In the genomic region with DNA sequence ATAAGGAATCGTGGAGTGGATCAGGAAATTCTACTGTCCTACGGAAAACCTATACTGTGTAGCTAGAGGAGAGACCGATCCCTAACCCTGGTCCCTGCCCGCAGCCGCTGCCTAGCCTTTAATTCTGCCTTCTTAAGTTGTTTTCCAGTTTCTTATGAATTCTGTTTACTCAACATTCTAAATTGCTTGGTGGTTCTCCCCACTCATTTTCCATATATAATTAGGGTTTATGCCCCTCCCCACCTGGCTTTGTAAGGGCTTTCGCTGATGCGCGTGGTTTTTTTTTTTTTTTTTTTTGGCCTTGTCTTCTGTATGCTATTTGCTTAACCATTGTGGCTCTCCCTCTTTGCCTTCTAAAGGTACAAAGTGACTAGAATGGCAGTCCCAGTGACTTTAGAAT, we compare ENCODE assay signal across 7 mouse cellular contexts. TPM values are rescaled to one million over a fixed set of nuclear protein-coding genes. Genes with fewer than 3 reads are reported as not detected.
DNase-seq lines count a peak whose midpoint lies in the region; ATAC-seq and TF ChIP-seq lines count a peak whose summit lies in the region.

No protein-coding gene starts in this region.

- no peak for TF ChIP-seq CTCF in lung, adult 2 months (IDR thresholded peaks at IDR 0.05; ENCODE audit: insufficient read depth, low read length)
- TF ChIP-seq CTCF in cortical plate, adult 2 months (IDR thresholded peaks at IDR 0.05; ENCODE audit: extremely low read depth, insufficient read depth, low read length): no peak

- peaks cover 7% of the 10 kb centered on the region; the same call in 1 of the 2 replicates for H3K36me3 ChIP-seq in intestine, embryonic 14.5 days (ENCODE audit: control insufficient read depth, insufficient read depth, low read length)
- 0 out of 2 replicates have a peak, but pooled peaks cover 5% of the 10 kb centered on the region for H3K36me3 ChIP-seq in neural tube, embryonic 14.5 days (ENCODE audit: control insufficient read depth, insufficient read depth, low read length)

- peaks cover 6% of the 10 kb centered on the region; the same call in 1 of the 2 replicates for H3K4me1 ChIP-seq in lung, adult 2 months (ENCODE audit: control insufficient read depth, insufficient read depth, low read length)
- H3K4me1 ChIP-seq in cortical plate, adult 2 months (ENCODE audit: control insufficient read depth, insufficient read depth, low read length): peaks cover 7% of the 10 kb centered on the region
- H3K4me1 ChIP-seq in intestine, embryonic 14.5 days (replicated peaks; ENCODE audit: control insufficient read depth, insufficient read depth, low read length): peaks cover 22% of the 10 kb centered on the region
- H3K4me1 ChIP-seq in neural tube, embryonic 14.5 days (ENCODE audit: control insufficient read depth, insufficient read depth, low read length): peaks cover 37% of the 10 kb centered on the region

- no peaks in the 10 kb centered on the region for H3K27me3 ChIP-seq in intestine, embryonic 14.5 days (replicated peaks; ENCODE audit: control insufficient read depth, insufficient read depth, low read length)
- no peaks in the 10 kb centered on the region; the same call in 1 of the 2 replicates for H3K27me3 ChIP-seq in neural tube, embryonic 14.5 days (ENCODE audit: control insufficient read depth, insufficient read depth, low read length)

- H3K4me2 ChIP-seq in intestine, embryonic 14.5 days (ENCODE audit: low read length): peak overlapping the region; percentile 72
- H3K4me2 ChIP-seq in neural tube, embryonic 14.5 days (ENCODE audit: low read depth, low read length): peak overlapping the region; percentile 60

- H3K4me3 ChIP-seq in lung, adult 2 months (replicated peaks; ENCODE audit: extremely low read depth, low read depth, low read length): peak overlapping the region; percentile 92
- H3K4me3 ChIP-seq in cortical plate, adult 2 months (ENCODE audit: insufficient read depth, low read length): peak overlapping the region; percentile 90
- H3K4me3 ChIP-seq in intestine, embryonic 14.5 days (ENCODE audit: low read depth, low read length): peak overlapping the region; percentile 97
- peak overlapping the region; percentile 94 for H3K4me3 ChIP-seq in neural tube, embryonic 14.5 days (ENCODE audit: low read depth, low read length)

- peak overlapping the region; percentile 85 for H3K9ac ChIP-seq in intestine, embryonic 14.5 days (ENCODE audit: low read length)
- peak overlapping the region; percentile 91 for H3K9ac ChIP-seq in neural tube, embryonic 14.5 days (replicated peaks; ENCODE audit: low read depth, low read length)

- no peaks in the 10 kb centered on the region for H3K9me3 ChIP-seq in intestine, embryonic 14.5 days (ENCODE audit: control insufficient read depth, low read length)
- no peaks in the 10 kb centered on the region for H3K9me3 ChIP-seq in neural tube, embryonic 14.5 days (ENCODE audit: control insufficient read depth, low read length)

- H3K27ac ChIP-seq in cortical plate, adult 2 months (ENCODE audit: insufficient read depth, low read length): no peak overlapping the region
- peak overlapping the region; percentile 97 for H3K27ac ChIP-seq in intestine, embryonic 14.5 days (ENCODE audit: low read depth)
- H3K27ac ChIP-seq in neural tube, embryonic 14.5 days (ENCODE audit: low read depth, low read length): peak overlapping the region; percentile 97

- WGBS in lung, adult 2 months: under 1% methylated on average over 8 of the region's 8 CpGs
- 2% methylated on average over 8 of the region's 8 CpGs for WGBS in intestine, embryonic 14.5 days
- WGBS in neural tube, embryonic 14.5 days: 5% methylated on average over 8 of the region's 8 CpGs

- no peak for DNase-seq in lung, adult 2 months
- DNase-seq in lung, postnatal 14 days: no peak
- peak; percentile 56 for DNase-seq in intestine, embryonic 14.5 days (ENCODE audit: low spot score)
- DNase-seq in gastrocnemius, postnatal 4 days (ENCODE audit: low spot score in 2 of 2): no peak
- no peak for DNase-seq in yolk sac, embryonic 10.5 days (ENCODE audit: low spot score)

- no peak for TF ChIP-seq POLR2A in lung, adult 2 months (IDR thresholded peaks at IDR 0.05; ENCODE audit: borderline replicate concordance, extremely low read depth, low read depth, low read length)
- no peak for TF ChIP-seq POLR2A in cortical plate, adult 2 months (IDR thresholded peaks at IDR 0.05; ENCODE audit: extremely low read depth, insufficient read depth, low read length)

- no peak for ATAC-seq in intestine, embryonic 14.5 days (replicated peaks; ENCODE audit: low FRiP score, low TSS enrichment, low read depth)
- ATAC-seq in neural tube, embryonic 14.5 days (ENCODE audit: low read depth): no peak

RNA-seq across cellular contexts. Expression of a gene that starts 0.6 kb away (rescaled TPM):
- 5.6 and 7.5 TPM in 2 replicates for polyA plus RNA-seq in lung, adult 2 months (2012; rRNA removed)
- polyA plus RNA-seq in cortical plate, adult 2 months (2012; rRNA removed): 8.1 and 8.9 TPM in 2 replicates
- polyA plus RNA-seq in intestine, embryonic 14.5 days (2014; fragmentation: Nextera tagmentation; extraction: Ambion mirVana): 18.0 and 18.9 TPM in 2 replicates
- polyA plus RNA-seq in neural tube, embryonic 14.5 days (2014; fragmentation: Nextera tagmentation; extraction: Ambion mirVana): 22.7 and 56.4 TPM in 2 replicates
- total RNA-seq in gastrocnemius, postnatal 4 days (2021): 10 to 100 TPM; 17.8 to 21.4 TPM

RNA-seq across cellular contexts. Expression of a gene that starts 1.4 kb away (rescaled TPM):
- 321 and 330 TPM in 2 replicates for polyA plus RNA-seq in lung, adult 2 months (2012; rRNA removed)
- 215 and 224 TPM in 2 replicates for polyA plus RNA-seq in cortical plate, adult 2 months (2012; rRNA removed)
- 346 and 367 TPM in 2 replicates for polyA plus RNA-seq in intestine, embryonic 14.5 days (2014; fragmentation: Nextera tagmentation; extraction: Ambion mirVana)
- polyA plus RNA-seq in neural tube, embryonic 14.5 days (2014; fragmentation: Nextera tagmentation; extraction: Ambion mirVana): 399 and 419 TPM in 2 replicates
- 100 to 1,000 TPM; 142 to 149 TPM for total RNA-seq in gastrocnemius, postnatal 4 days (2021)

RNA-seq across cellular contexts. Expression of a gene that starts 29.4 kb away (rescaled TPM):
- 47.9 and 52.0 TPM in 2 replicates for polyA plus RNA-seq in lung, adult 2 months (2012; rRNA removed)
- not detected in 2 replicates for polyA plus RNA-seq in cortical plate, adult 2 months (2012; rRNA removed)
- polyA plus RNA-seq in intestine, embryonic 14.5 days (2014; fragmentation: Nextera tagmentation; extraction: Ambion mirVana): not detected in 2 replicates
- polyA plus RNA-seq in neural tube, embryonic 14.5 days (2014; fragmentation: Nextera tagmentation; extraction: Ambion mirVana): not detected in 2 replicates
- total RNA-seq in gastrocnemius, postnatal 4 days (2021): under 1 TPM in 1 of 2 experiments, not detected in 1; 0.34 TPM

Comparison
In these comparisons a context has a peak if more than half of its experiments do, and no peak if none do; other contexts are left out.
1. RNA of a gene that starts 29.4 kb away (polyA plus RNA-seq): 47.9 to 52.0 TPM in lung, adult 2 months; not detected in cortical plate, adult 2 months, not detected in intestine, embryonic 14.5 days and not detected in neural tube, embryonic 14.5 days; every median in the first group is over 10 times any median in the second.
2. Peak in every context shown above with its lines, with median percentiles within 50 percentile points of each other: H3K4me3 ChIP-seq.